Mouse (Mus musculus) spleen, adult 2 months (tissue): ENCODE results near the gene H2-DMa. TPM values are rescaled to one million over a fixed set of nuclear protein-coding genes. Genes with fewer than 3 reads are reported as not detected.

Experiments
- DNase-seq, 2 experiments: peaks; one replicate each; pipeline versions ENCODE4 v3.0.0 to v3.0.0-alpha.2; 2012 to 2021; ENCODE audit warnings: low spot score in 2 of 2, low read depth in 1 of 2
- H3K27ac ChIP-seq: fragments of 200-500 bp; 2 replicates; pipeline ENCODE4 v1.5.1; 2012; ENCODE audit warnings: low read length, inconsistent platforms; ENCODE audit not compliant: insufficient read depth
- H3K27me3 ChIP-seq: fragments of 200-500 bp; 2 replicates; pipeline ENCODE4 v1.6.1; 2012; ENCODE audit warnings: mild to moderate bottlenecking, moderate library complexity, low read length, inconsistent platforms; ENCODE audit not compliant: control insufficient read depth, insufficient read depth
- H3K36me3 ChIP-seq: fragments of 200-500 bp; 2 replicates; pipeline ENCODE4 v1.6.1; 2012; ENCODE audit warnings: mild to moderate bottlenecking, low read length, inconsistent platforms; ENCODE audit not compliant: control insufficient read depth, insufficient read depth
- H3K4me1 ChIP-seq: fragments of 200-500 bp; 2 replicates; pipeline ENCODE4 v1.6.1; 2011; ENCODE audit warnings: inconsistent platforms; ENCODE audit not compliant: control insufficient read depth, insufficient read depth, insufficient read length
- H3K4me3 ChIP-seq: fragments of 200-500 bp; 2 replicates; pipeline ENCODE4 v1.5.1; 2011; ENCODE audit warnings: mild to moderate bottlenecking, inconsistent platforms; ENCODE audit not compliant: insufficient read depth, insufficient read length; ENCODE audit errors: extremely low read depth
- CTCF ChIP-seq: fragments of 200-500 bp; IDR thresholded peaks from 2 replicates; pipeline ENCODE4 v1.5.1; 2011; ENCODE audit warnings: mild to moderate bottlenecking, inconsistent platforms; ENCODE audit not compliant: insufficient read depth, insufficient read length, insufficient replicate concordance; ENCODE audit errors: extremely low read depth
- POLR2A ChIP-seq: fragments of 200-500 bp; IDR thresholded peaks from 2 replicates; pipeline ENCODE4 v1.6.1; 2011; ENCODE audit warnings: low read depth, low read length, inconsistent platforms
- WGBS: fragments of 180-500 bp; shearing (Covaris S2); methylation state at CpG from one replicate; pipeline ENCODE4 v1.1.7; 2018; 5-methylcytosine and 5-hydroxymethylcytosine counted together
- polyA plus RNA-seq: library from polyadenylated mRNA; depleted of rRNA; stranded (reverse); fragments of >200 nt; gene quantifications from 2 replicates; pipeline ENCODE4 v1.2.3, GENCODE M21; 2012; rRNA removed

H2-DMa gene
- polyA plus RNA-seq, 1 experiment: 302 TPM

DNA sequence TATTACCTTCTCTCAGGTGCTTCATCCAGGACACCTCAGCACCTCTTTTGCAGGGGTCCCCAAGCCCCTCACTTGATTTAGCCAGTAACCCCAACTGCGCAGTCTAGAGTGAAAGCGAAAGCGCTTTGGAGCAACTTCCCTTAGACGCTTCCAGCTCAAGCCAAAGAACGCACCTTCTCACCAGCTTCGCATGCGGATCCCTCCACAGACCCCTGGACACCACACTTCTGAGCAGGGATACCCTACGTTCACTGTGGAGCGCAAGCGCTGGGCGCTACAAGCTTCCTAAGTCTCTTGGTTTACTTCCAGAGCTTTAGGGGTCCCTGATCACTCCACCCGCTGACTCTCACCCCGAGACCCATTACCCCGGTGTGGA, 67.5 kb downstream of the H2-DMa start:
- no peaks in the 10 kb centered on the region for H3K27me3 ChIP-seq
- peak in 1 of 2 experiments; percentile 45 for DNase-seq
- WGBS: under 1% methylated on average over 14 of the region's 14 CpGs
- H3K4me3 ChIP-seq: peak overlapping the region; percentile 90
- peak overlapping the region; percentile 98 for H3K27ac ChIP-seq
- TF ChIP-seq CTCF (no peak), POLR2A (no peak)
- H3K4me1 ChIP-seq: peaks cover 21% of the 10 kb centered on the region; the same call in 1 of the 2 replicates
- H3K36me3 ChIP-seq: peaks cover 39% of the 10 kb centered on the region

DNA sequence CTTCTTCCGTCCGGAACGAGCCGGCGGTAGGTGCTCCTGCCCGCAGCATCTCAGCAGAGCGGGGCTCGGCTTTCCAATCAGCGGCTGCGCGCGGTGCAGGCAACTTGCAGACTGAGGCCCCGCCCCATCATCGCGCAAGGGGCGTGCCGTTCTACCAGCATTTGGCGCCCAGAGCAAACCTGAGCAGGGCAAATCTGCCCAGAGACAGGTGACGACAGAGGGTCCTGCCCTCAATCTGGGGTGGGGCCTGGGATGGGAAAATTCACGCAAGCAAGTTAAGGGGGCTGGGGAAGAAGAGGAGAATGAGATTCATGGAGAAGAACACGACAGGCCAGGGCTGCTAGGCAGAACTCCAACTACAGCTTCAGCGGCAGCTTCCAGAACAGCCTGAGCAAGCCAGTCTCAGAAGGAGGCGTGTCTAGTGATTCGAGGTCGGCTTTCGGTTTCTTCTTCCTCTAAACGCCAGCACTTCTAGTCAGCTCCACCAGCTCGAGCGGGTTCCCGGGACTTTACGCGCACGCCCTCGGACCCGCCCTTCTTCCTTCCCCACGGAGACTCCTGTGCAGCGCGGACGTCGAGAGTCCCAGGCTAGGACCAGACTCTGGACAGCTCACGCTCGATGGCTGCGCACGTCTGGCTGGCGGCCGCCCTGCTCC, 68.0 kb downstream of the H2-DMa start, which contains the start of the genes Tap1 and Psmb9:
Gene Tap1, plus strand, starts transcription at position 293 of the 656 bp plus-strand sequence.
Gene Psmb9, minus strand, starts transcription at position 504 of the 656 bp plus-strand sequence.
- Histone ChIP-seq H3K4me3 (peak within 1 kb of the TSS; percentile 90), H3K27me3 (no peaks in the 10 kb centered on the region), H3K27ac (peak within 1 kb of the TSS; percentile 98), H3K4me1 (peaks cover 21% of the 10 kb centered on the region; the same call in 1 of the 2 replicates), H3K36me3 (peaks cover 39% of the 10 kb centered on the region)
- under 1% methylated on average over 46 of the region's 46 CpGs for WGBS
- TF ChIP-seq CTCF: no peak
- peak; percentile 91 for TF ChIP-seq POLR2A
- DNase-seq: peak; percentile 97 to 100

DNA sequence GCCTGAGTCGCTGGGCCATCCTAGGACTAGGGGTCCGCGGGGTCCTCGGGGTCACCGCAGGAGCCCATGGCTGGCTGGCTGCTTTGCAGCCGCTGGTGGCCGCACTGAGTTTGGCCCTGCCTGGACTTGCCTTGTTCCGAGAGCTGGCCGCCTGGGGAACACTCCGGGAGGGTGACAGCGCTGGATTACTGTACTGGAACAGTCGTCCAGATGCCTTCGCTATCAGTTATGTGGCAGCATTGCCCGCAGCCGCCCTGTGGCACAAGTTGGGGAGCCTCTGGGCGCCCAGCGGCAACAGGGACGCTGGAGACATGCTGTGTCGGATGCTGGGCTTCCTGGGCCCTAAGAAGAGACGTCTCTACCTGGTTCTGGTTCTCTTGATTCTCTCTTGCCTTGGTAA, 68.7 kb downstream of the H2-DMa start:
- H3K36me3 ChIP-seq: peaks cover 41% of the 10 kb centered on the region
- peak overlapping the region; percentile 90 for H3K4me3 ChIP-seq
- peak overlapping the region; percentile 98 for H3K27ac ChIP-seq
- no peak for TF ChIP-seq POLR2A
- TF ChIP-seq CTCF: no peak
- DNase-seq: no peak
- no peaks in the 10 kb centered on the region for H3K27me3 ChIP-seq
- WGBS: 0% methylated on average over 20 of the region's 20 CpGs
- peaks cover 21% of the 10 kb centered on the region; the same call in 1 of the 2 replicates for H3K4me1 ChIP-seq

Other genes starting within 250 kb of the H2-DMa start
- gene Gm7029, start 245.7 kb upstream of the H2-DMa start, polyA plus RNA-seq: 3.2 and 9.3 TPM in 2 replicates
- gene Kifc1, start 228.9 kb upstream of the H2-DMa start, polyA plus RNA-seq: 11.5 and 15.3 TPM in 2 replicates
- gene Platr17, start 214.4 kb upstream of the H2-DMa start, polyA plus RNA-seq: 0.47 and 0.68 TPM in 2 replicates
- 56.8 and 65.6 TPM in 2 replicates for gene Daxx, start 210.1 kb upstream of the H2-DMa start, polyA plus RNA-seq
- 188 and 240 TPM in 2 replicates for gene Tapbp, start 203.6 kb upstream of the H2-DMa start, polyA plus RNA-seq
- 62.9 and 122 TPM in 2 replicates for gene Zbtb22, start 203.6 kb upstream of the H2-DMa start, polyA plus RNA-seq
- gene Rgl2, start 190.0 kb upstream of the H2-DMa start, polyA plus RNA-seq: 234 and 301 TPM in 2 replicates
- gene Pfdn6, start 179.2 kb upstream of the H2-DMa start, polyA plus RNA-seq: 13.8 and 16.0 TPM in 2 replicates
- gene Wdr46, start 178.9 kb upstream of the H2-DMa start, polyA plus RNA-seq: 20.5 and 26.7 TPM in 2 replicates
- gene B3galt4, start 168.1 kb upstream of the H2-DMa start, polyA plus RNA-seq: 18.9 and 20.6 TPM in 2 replicates
- gene Vps52, start 163.7 kb upstream of the H2-DMa start, polyA plus RNA-seq: 58.0 and 73.2 TPM in 2 replicates
- gene Rps18, start 163.5 kb upstream of the H2-DMa start, polyA plus RNA-seq: 476 and 550 TPM in 2 replicates
- gene H2-K1, start 119.2 kb upstream of the H2-DMa start, polyA plus RNA-seq: 5,070 and 5,425 TPM in 2 replicates
- 52.0 and 61.3 TPM in 2 replicates for gene Ring1, start 94.9 kb upstream of the H2-DMa start, polyA plus RNA-seq
- 122 and 202 TPM in 2 replicates for gene H2-Ke6, start 91.5 kb upstream of the H2-DMa start, polyA plus RNA-seq
- gene Slc39a7, start 87.9 kb upstream of the H2-DMa start, polyA plus RNA-seq: 86.8 and 99.4 TPM in 2 replicates
- 76.9 and 99.7 TPM in 2 replicates for gene Rxrb, start 87.7 kb upstream of the H2-DMa start, polyA plus RNA-seq
- gene Col11a2, start 80.1 kb upstream of the H2-DMa start, polyA plus RNA-seq: 4.7 and 6.4 TPM in 2 replicates
- 228 and 326 TPM in 2 replicates for gene H2-Oa, start 27.2 kb upstream of the H2-DMa start, polyA plus RNA-seq
- gene Brd2, start 3.1 kb downstream of the H2-DMa start, polyA plus RNA-seq: 97.9 and 112 TPM in 2 replicates
- 456 and 587 TPM in 2 replicates for gene H2-DMb2, start 23.8 kb downstream of the H2-DMa start, polyA plus RNA-seq
- gene H2-DMb1, start 33.5 kb downstream of the H2-DMa start, polyA plus RNA-seq: 322 and 426 TPM in 2 replicates
- 144 and 178 TPM in 2 replicates for gene Tap1, start 68.0 kb downstream of the H2-DMa start, polyA plus RNA-seq
- 159 and 225 TPM in 2 replicates for gene Psmb9, start 68.2 kb downstream of the H2-DMa start, polyA plus RNA-seq
- gene Psmb8, start 78.2 kb downstream of the H2-DMa start, polyA plus RNA-seq: 260 and 307 TPM in 2 replicates
- 83.0 and 111 TPM in 2 replicates for gene Tap2, start 84.0 kb downstream of the H2-DMa start, polyA plus RNA-seq
- gene H2-Ob, start 119.4 kb downstream of the H2-DMa start, polyA plus RNA-seq: 318 and 334 TPM in 2 replicates
- gene H2-Ab1, start 138.1 kb downstream of the H2-DMa start, polyA plus RNA-seq: 5,504 and 8,483 TPM in 2 replicates
- gene H2-Aa, start 168.3 kb downstream of the H2-DMa start, polyA plus RNA-seq: 1,846 and 1,869 TPM in 2 replicates
- gene H2-Eb1, start 186.3 kb downstream of the H2-DMa start, polyA plus RNA-seq: 1,025 and 1,109 TPM in 2 replicates
- 11.4 and 13.5 TPM in 2 replicates for gene H2-Eb2, start 206.1 kb downstream of the H2-DMa start, polyA plus RNA-seq
- gene Btnl2, start 235.3 kb downstream of the H2-DMa start, polyA plus RNA-seq: 4.1 and 4.4 TPM in 2 replicates